In genomic region chr10:80025463-80025862, GRCm38 (mm10) we compare ENCODE assay signal across 1 mouse cellular context.
TF ChIP-seq lines count a peak whose summit lies in the region.

No protein-coding gene starts in this region.

TF ChIP-seq in CH12.LX, 34 proteins besides CTCF, POLR2A, EP300 and RAD21:
- no peak for TF ChIP-seq BHLHE40 (IDR thresholded peaks at IDR 0.05; ENCODE audit: low read depth, low read length)
- TF ChIP-seq ZMIZ1 (IDR thresholded peaks at IDR 0.05; ENCODE audit: low read depth, low read length): no peak
- TF ChIP-seq KAT2A (IDR thresholded peaks at IDR 0.05; ENCODE audit: insufficient replicate concordance, low read length): no peak
- no peak for TF ChIP-seq UBTF (IDR thresholded peaks at IDR 0.05; ENCODE audit: low read depth, low read length)
- TF ChIP-seq HCFC1 (IDR thresholded peaks at IDR 0.05; ENCODE audit: low read depth, low read length): no peak
- no peak for TF ChIP-seq CHD2 (IDR thresholded peaks at IDR 0.05; ENCODE audit: low read length)
- no peak for TF ChIP-seq PAX5 (IDR thresholded peaks at IDR 0.05; ENCODE audit: low read length)
- TF ChIP-seq SIN3A (IDR thresholded peaks at IDR 0.05; ENCODE audit: low read length): no peak
- no peak for TF ChIP-seq TBP (conservative IDR thresholded peaks at IDR 0.05; ENCODE audit: low read depth, low read length)
- no peak for TF ChIP-seq TCF12 (IDR thresholded peaks at IDR 0.05; ENCODE audit: low read depth, low read length)
- no peak for TF ChIP-seq MYC (IDR thresholded peaks at IDR 0.05; ENCODE audit: low read depth, low read length)
- no peak for TF ChIP-seq GABPA (IDR thresholded peaks at IDR 0.05; ENCODE audit: insufficient replicate concordance, low read depth, low read length)
- TF ChIP-seq ZC3H11A (IDR thresholded peaks at IDR 0.05; ENCODE audit: low read depth, low read length): no peak
- no peak for TF ChIP-seq ETS1 (conservative IDR thresholded peaks at IDR 0.05; ENCODE audit: low read depth, low read length)
- TF ChIP-seq ELF1 (IDR thresholded peaks at IDR 0.05; ENCODE audit: low read depth, low read length): no peak
- TF ChIP-seq IRF4 (IDR thresholded peaks at IDR 0.05; ENCODE audit: low read depth, low read length): no peak
- TF ChIP-seq JUND (conservative IDR thresholded peaks at IDR 0.05; ENCODE audit: low read depth, low read length): no peak
- no peak for TF ChIP-seq MAFK (IDR thresholded peaks at IDR 0.05; ENCODE audit: insufficient replicate concordance, low read length)
